Mouse (Mus musculus) stomach, postnatal 0 days (tissue): Measurements from ENCODE around the gene Nectin1. TPM values are rescaled to one million over a fixed set of nuclear protein-coding genes. Genes with fewer than 3 reads are reported as not detected.

Experiments used
- ATAC-seq: fragments of 200-750 bp; cut with Nextera tagmentation; 2 replicates; pipeline ENCODE4 v1.8.0; 2017; ENCODE audit not compliant: low FRiP score, low TSS enrichment
- DNase-seq: peaks from one replicate; pipeline ENCODE4 v3.0.0-alpha.2; 2016; ENCODE audit warnings: low spot score
- H3K27ac ChIP-seq: fragments of 300-500 bp; sonication (generic); replicated peaks from 2 replicates; pipeline ENCODE4 v1.5.1; 2014; ENCODE audit warnings: mild to moderate bottlenecking, control low read depth
- H3K27me3 ChIP-seq: fragments of 300-500 bp; sonication (generic); 2 replicates; pipeline ENCODE4 v1.6.1; 2014; ENCODE audit warnings: low read length; ENCODE audit not compliant: control insufficient read depth, insufficient read depth
- H3K36me3 ChIP-seq: fragments of 300-500 bp; sonication (generic); 2 replicates; pipeline ENCODE4 v1.6.1; 2014; ENCODE audit warnings: low read length, mixed read lengths; ENCODE audit not compliant: control insufficient read depth, insufficient read depth
- H3K4me1 ChIP-seq: fragments of 300-500 bp; sonication (generic); replicated peaks from 2 replicates; pipeline ENCODE4 v1.6.1; 2014; ENCODE audit warnings: antibody characterized with exemption; ENCODE audit not compliant: control insufficient read depth, insufficient read depth
- H3K4me2 ChIP-seq: fragments of 300-500 bp; sonication (generic); replicated peaks from 2 replicates; pipeline ENCODE4 v1.6.1; 2014; ENCODE audit warnings: low read depth, mild to moderate bottlenecking, control low read depth, moderate library complexity
- H3K4me3 ChIP-seq: fragments of 300-500 bp; sonication (generic); 2 replicates; pipeline ENCODE4 v1.5.1; 2014; ENCODE audit warnings: low read depth, low read length, control low read depth
- H3K9ac ChIP-seq: fragments of 300-500 bp; sonication (generic); 2 replicates; pipeline ENCODE4 v1.6.1; 2014; ENCODE audit warnings: mild to moderate bottlenecking, low read length, control low read depth, mixed read lengths
- H3K9me3 ChIP-seq: fragments of 300-500 bp; sonication (generic); 2 replicates; pipeline ENCODE4 v1.6.1; 2016; ENCODE audit warnings: low read length; ENCODE audit not compliant: control insufficient read depth
- CTCF ChIP-seq: IDR thresholded peaks from 2 replicates; pipeline ENCODE4 v1.5.1; 2016; ENCODE audit warnings: antibody characterized with exemption, low read depth, mild to moderate bottlenecking, moderate library complexity
- EP300 ChIP-seq: optimal IDR thresholded peaks from 2 replicates; pipeline ENCODE3; 2016; ENCODE audit warnings: antibody characterized with exemption
- WGBS: fragments of 180-500 bp; shearing (Covaris S2); extraction: QIAGEN DNeasy Blood & Tissue Kit; methylation state at CpG from one replicate; pipeline ENCODE4 v1.1.7; 2014; 5-methylcytosine and 5-hydroxymethylcytosine counted together
- polyA plus RNA-seq: library from polyadenylated mRNA; unstranded; fragments of >200 nt; fragmentation: Nextera tagmentation; extraction: Ambion mirVana; gene quantifications from 2 replicates; pipeline ENCODE4 v1.2.1, GENCODE M21; 2015

Gene Nectin1
- polyA plus RNA-seq, 1 experiment from 2014 or later = 5.9 TPM

DNA sequence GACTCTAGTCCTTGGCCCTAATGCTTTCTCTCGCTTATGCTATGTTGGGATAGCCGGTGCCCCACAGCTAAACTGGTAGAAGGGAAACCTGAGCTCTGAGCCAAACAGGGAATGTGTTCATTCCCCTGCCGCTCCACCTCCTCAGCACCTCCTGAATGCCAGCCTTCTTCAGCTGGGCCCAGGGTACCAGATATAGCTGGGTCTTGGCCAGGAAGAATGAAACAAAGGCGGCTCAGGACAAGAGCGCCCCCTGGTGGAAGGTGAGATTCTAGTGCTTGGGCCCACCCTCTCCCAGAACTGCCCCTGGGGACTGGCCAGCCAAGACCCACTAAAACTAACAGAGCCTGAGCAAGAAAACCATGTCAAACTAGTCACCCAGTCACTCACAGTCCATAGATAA lies 83.8 kb downstream of the Nectin1 start:
- 0 out of 2 replicates have a peak, but pooled peaks have one; percentile 13 for ATAC-seq
- Histone ChIP-seq H3K4me2 (no peak overlapping the region), H3K27ac (no peak overlapping the region), H3K9ac (no peak overlapping the region), H3K36me3 (no peaks in the 10 kb centered on the region), H3K27me3 (no peaks in the 10 kb centered on the region), H3K9me3 (no peaks in the 10 kb centered on the region), H3K4me3 (no peak overlapping the region), H3K4me1 (no peaks in the 10 kb centered on the region)
- 44% methylated on average over 5 of the region's 5 CpGs for WGBS
- DNase-seq = peak; percentile 64
- TF ChIP-seq CTCF = peak; percentile 79
- no peak for TF ChIP-seq EP300

DNA sequence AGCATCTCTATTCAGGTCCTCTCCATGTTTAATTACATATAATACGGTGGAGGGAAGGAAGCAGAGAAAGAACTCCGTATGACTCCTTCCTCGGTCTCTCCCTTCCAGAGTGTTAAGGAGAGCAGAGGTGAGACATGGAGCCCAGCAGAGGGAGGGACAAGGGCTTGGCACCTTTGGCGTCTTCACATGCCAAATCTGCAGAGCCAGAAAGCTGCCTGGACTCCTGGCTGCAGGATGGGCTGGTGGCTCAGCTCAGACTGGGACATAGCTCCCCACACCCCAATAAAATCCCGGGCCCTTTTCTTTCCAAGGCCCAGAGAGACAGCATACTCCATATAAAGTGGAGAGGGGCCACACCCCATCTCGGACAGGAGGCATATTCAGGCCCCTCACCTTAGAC lies 85.2 kb downstream of the Nectin1 start:
- no peak for TF ChIP-seq EP300
- no peak for TF ChIP-seq CTCF
- H3K9me3 ChIP-seq = no peaks in the 10 kb centered on the region
- 58% methylated on average over 6 of the region's 6 CpGs for WGBS
- no peaks in the 10 kb centered on the region for H3K36me3 ChIP-seq
- no peak overlapping the region for H3K9ac ChIP-seq
- no peak for ATAC-seq
- H3K4me1 ChIP-seq = no peaks in the 10 kb centered on the region
- no peak overlapping the region for H3K27ac ChIP-seq
- H3K4me2 ChIP-seq = no peak overlapping the region
- no peaks in the 10 kb centered on the region for H3K27me3 ChIP-seq
- no peak overlapping the region for H3K4me3 ChIP-seq
- DNase-seq = no peak

GRCm38 (mm10) chr9:43833232-43833631 lies 89.4 kb downstream of the Nectin1 start:
- H3K27me3 ChIP-seq = no peaks in the 10 kb centered on the region
- H3K36me3 ChIP-seq = no peaks in the 10 kb centered on the region
- H3K27ac ChIP-seq = no peak overlapping the region
- no peak overlapping the region for H3K4me3 ChIP-seq
- no peaks in the 10 kb centered on the region for H3K9me3 ChIP-seq
- ATAC-seq = no peak
- TF ChIP-seq EP300 = no peak
- TF ChIP-seq CTCF = no peak
- H3K9ac ChIP-seq = no peak overlapping the region
- no peak overlapping the region for H3K4me2 ChIP-seq
- H3K4me1 ChIP-seq = no peaks in the 10 kb centered on the region
- DNase-seq = no peak
- WGBS = 90% methylated on average over 8 of the region's 8 CpGs

DNA sequence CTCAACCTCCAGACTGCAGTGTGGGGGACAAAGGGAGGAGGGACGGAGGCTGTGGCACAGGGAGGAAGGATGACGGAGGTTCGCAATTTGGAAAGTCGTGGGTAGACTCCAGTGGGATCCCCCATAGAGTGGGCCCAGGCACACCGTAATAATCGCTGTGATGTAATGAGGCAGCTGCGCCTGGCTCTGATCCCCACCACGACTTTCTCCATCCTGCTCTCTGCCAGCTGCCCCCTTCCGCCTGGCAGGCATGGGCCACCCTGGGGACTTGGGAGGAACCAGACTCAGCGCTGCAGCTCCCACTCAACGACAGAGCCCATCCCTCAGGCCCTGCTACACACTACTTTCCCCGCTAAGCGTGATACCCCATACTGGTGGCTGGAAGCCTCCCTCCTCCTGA lies 90.5 kb downstream of the Nectin1 start:
- ATAC-seq (no peak), DNase-seq (no peak)
- Histone ChIP-seq H3K27ac (no peak overlapping the region), H3K36me3 (no peaks in the 10 kb centered on the region), H3K4me1 (no peaks in the 10 kb centered on the region), H3K9ac (no peak overlapping the region), H3K9me3 (no peaks in the 10 kb centered on the region), H3K4me3 (no peak overlapping the region), H3K4me2 (no peak overlapping the region), H3K27me3 (no peaks in the 10 kb centered on the region)
- TF ChIP-seq CTCF (no peak), EP300 (no peak)
- 77% methylated on average over 13 of the region's 13 CpGs for WGBS

DNA sequence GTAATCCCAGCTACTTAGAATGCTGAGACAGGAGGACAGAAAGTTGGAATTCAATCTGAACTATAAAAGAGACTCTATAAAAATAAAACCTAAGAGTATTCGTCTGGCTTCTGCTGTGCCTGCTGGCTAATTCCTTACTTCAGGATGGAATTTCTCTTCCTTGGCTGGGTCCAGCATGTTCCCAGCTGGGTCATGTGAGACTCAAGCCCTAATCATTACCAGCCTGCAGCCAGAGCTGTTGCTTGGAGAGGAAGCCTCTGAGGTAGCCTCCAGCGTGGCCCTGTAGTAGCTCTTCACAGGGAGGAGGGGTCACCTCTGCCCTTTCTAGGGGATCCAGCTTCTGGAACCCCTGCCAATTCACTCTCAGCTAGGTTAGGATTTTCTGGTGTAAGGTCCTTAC lies 94.8 kb downstream of the Nectin1 start:
- no peaks in the 10 kb centered on the region for H3K9me3 ChIP-seq
- TF ChIP-seq CTCF (no peak), EP300 (no peak)
- no peak for ATAC-seq
- no peaks in the 10 kb centered on the region for H3K36me3 ChIP-seq
- H3K4me1 ChIP-seq = no peaks in the 10 kb centered on the region
- no peaks in the 10 kb centered on the region for H3K27me3 ChIP-seq
- no peak overlapping the region for H3K27ac ChIP-seq
- DNase-seq = no peak
- H3K4me2 ChIP-seq = no peak overlapping the region
- H3K4me3 ChIP-seq = no peak overlapping the region
- H3K9ac ChIP-seq = no peak overlapping the region
- 46% methylated on average over 2 of the region's 2 CpGs for WGBS

DNA sequence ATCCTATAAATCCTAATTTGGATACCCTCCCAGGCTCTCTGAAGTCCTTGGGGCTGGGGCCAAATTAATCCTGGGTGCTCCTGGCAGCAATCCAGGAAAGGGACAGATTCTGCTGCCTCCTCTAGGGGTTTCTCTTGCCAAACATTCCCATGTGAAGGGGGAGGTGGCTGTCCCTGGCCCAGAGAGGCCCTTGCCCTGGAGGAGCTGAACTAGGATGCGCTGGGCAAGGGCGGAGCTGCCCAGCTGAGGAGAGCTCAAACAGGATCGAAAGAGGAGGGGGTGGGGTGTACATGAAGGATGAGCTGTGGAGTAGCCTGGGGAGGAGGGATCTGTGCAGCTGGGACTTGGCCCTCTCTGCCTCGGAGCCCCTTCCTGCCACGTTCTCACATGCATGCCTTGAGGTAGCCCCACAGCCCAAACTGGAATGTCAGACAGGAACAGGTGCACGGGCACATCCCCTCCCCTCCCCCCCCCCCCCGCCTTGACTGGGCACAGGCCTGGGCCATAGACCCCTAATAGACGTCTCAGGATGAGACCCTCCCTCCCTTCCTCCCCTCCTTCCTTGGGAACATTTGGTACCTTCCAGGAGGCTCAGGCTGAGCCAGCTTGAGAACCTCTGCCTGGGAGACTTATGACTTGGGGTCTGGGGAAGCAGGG lies 99.3 kb downstream of the Nectin1 start:
- no peak for DNase-seq
- peak; percentile 28; the same call in 1 of the 2 replicates for ATAC-seq
- TF ChIP-seq EP300 (no peak), CTCF (no peak)
- no peak overlapping the region for H3K4me3 ChIP-seq
- no peak overlapping the region for H3K9ac ChIP-seq
- no peaks in the 10 kb centered on the region for H3K4me1 ChIP-seq
- no peaks in the 10 kb centered on the region for H3K36me3 ChIP-seq
- no peaks in the 10 kb centered on the region for H3K9me3 ChIP-seq
- 5% methylated on average over 6 of the region's 8 CpGs for WGBS
- H3K27ac ChIP-seq = no peak overlapping the region
- H3K27me3 ChIP-seq = no peaks in the 10 kb centered on the region
- no peak overlapping the region for H3K4me2 ChIP-seq
